Mouse (Mus musculus) ovary, adult 18-20 months (tissue): ENCODE measurements at regions not wholly inside any gene's neighbourhood (a gene's known extent, or its start where the extent isn't known, plus 50 kb on each side); places are given as distances from the start of the nearest gene placed in this dataset.
A peak's percentile ranks its signal among the peaks of the same experiment; 100 is the strongest.
"Not testable (repeated sequence)": the region's sequence is repeated elsewhere in the genome, so short reads cannot be mapped to it uniquely, and the experiment has no call there.

Source experiments
- DNase-seq: peaks from one replicate; pipeline ENCODE4 v3.0.0; 2022; ENCODE audit warnings: low spot score, mixed read lengths

GRCm38 (mm10) chr11:113132078-113133064 is 350.3 kb downstream of the Sox9 start:
- DNase-seq, result no peak

GRCm38 (mm10) chr11:113133407-113133806 is 351.4 kb downstream of the Sox9 start:
- no peak for DNase-seq

- DNase-seq, result no peak
These were observed 353.2 kb downstream of the Sox9 start for GRCm38 (mm10) chr11:113135261-113135660.

- peak; percentile 67 for DNase-seq
These were observed 356.4 kb downstream of the Sox9 start for GRCm38 (mm10) chr11:113138462-113138861.

- no peak for DNase-seq
These were observed 358.6 kb downstream of the Sox9 start for GRCm38 (mm10) chr11:113140595-113140994.

GRCm38 (mm10) chr11:113142816-113143215 is 360.8 kb downstream of the Sox9 start:
- DNase-seq, result no peak

GRCm38 (mm10) chr11:113143839-113144627 is 362.0 kb downstream of the Sox9 start:
- DNase-seq, result peak; percentile 73

- DNase-seq, result no peak
These were observed 363.7 kb downstream of the Sox9 start for GRCm38 (mm10) chr11:113145721-113146120.

GRCm38 (mm10) chr11:113146762-113147161 is 364.7 kb downstream of the Sox9 start:
- DNase-seq, result no peak

GRCm38 (mm10) chr11:113147535-113148197 is 365.6 kb downstream of the Sox9 start:
- peak; percentile 29 for DNase-seq

- no peak for DNase-seq
These were observed 366.1 kb downstream of the Sox9 start for GRCm38 (mm10) chr11:113148198-113148537.

GRCm38 (mm10) chr11:113155515-113155914 is 373.5 kb downstream of the Sox9 start:
- DNase-seq, result no peak

- DNase-seq, result no peak
These were observed 381.9 kb downstream of the Sox9 start for GRCm38 (mm10) chr11:113163941-113164340.

GRCm38 (mm10) chr11:113164510-113164909 is 382.5 kb downstream of the Sox9 start:
- DNase-seq, result no peak

- peak; percentile 60 for DNase-seq
These were observed 383.2 kb downstream of the Sox9 start for GRCm38 (mm10) chr11:113165069-113165795.

GRCm38 (mm10) chr11:113166517-113166916 is 384.5 kb downstream of the Sox9 start:
- peak; percentile 44 for DNase-seq

GRCm38 (mm10) chr11:113172497-113173140 is 390.6 kb downstream of the Sox9 start:
- DNase-seq, result peak; percentile 28

GRCm38 (mm10) chr11:113173317-113173716 is 391.3 kb downstream of the Sox9 start:
- not testable (repeated sequence) for DNase-seq

- no peak for DNase-seq
These were observed 392.0 kb downstream of the Sox9 start for GRCm38 (mm10) chr11:113174011-113174507.

- no peak for DNase-seq
These were observed 393.3 kb downstream of the Sox9 start for GRCm38 (mm10) chr11:113175323-113175722.

GRCm38 (mm10) chr11:113176183-113176582 is 394.2 kb downstream of the Sox9 start:
- no peak for DNase-seq
